Mouse (Mus musculus) liver, embryonic 13.5 days (tissue): ENCODE measurements around the gene Tmc7. TPM values are rescaled to one million over a fixed set of nuclear protein-coding genes. Genes with fewer than 3 reads are reported as not detected.

Experiments
- polyA plus RNA-seq: library from polyadenylated mRNA; unstranded; fragments of >200 nt; fragmentation: Nextera tagmentation; extraction: Ambion mirVana; gene quantifications from 2 replicates; pipeline ENCODE4 v1.2.1, GENCODE M21; 2015

Tmc7 gene
- polyA plus RNA-seq, 1 experiment from 2014 or later: 0.18 TPM

Other genes starting within 250 kb of the Tmc7 start
- gene Syt17, start 136.5 kb downstream of the Tmc7 start, polyA plus RNA-seq: 0.07 and 0.20 TPM in 2 replicates
- gene Itpripl2, start 92.8 kb downstream of the Tmc7 start, polyA plus RNA-seq: 0.70 and 0.87 TPM in 2 replicates
- gene Coq7, start 51.4 kb downstream of the Tmc7 start, polyA plus RNA-seq: 56.5 and 58.8 TPM in 2 replicates
- not detected in 2 replicates for gene Tmc5, start 12.6 kb upstream of the Tmc7 start, polyA plus RNA-seq
- 46.3 and 47.0 TPM in 2 replicates for gene Gde1, start 121.0 kb upstream of the Tmc7 start, polyA plus RNA-seq
- gene Ccp110, start 127.8 kb upstream of the Tmc7 start, polyA plus RNA-seq: 8.5 and 10.9 TPM in 2 replicates
- gene Vps35l, start 155.5 kb upstream of the Tmc7 start, polyA plus RNA-seq: 37.6 and 43.6 TPM in 2 replicates